Mouse (Mus musculus) brain, embryonic 14.5 days (tissue): ENCODE data around the gene Atp5g3.

Experiments used
- CTCF ChIP-seq: fragments of 200-500 bp; IDR thresholded peaks from 2 replicates; pipeline ENCODE4 v1.5.1; 2012; ENCODE audit warnings: inconsistent platforms, mild to moderate bottlenecking, moderate library complexity, borderline replicate concordance; ENCODE audit not compliant: insufficient read depth, insufficient read length; ENCODE audit errors: extremely low read depth
- POLR2A ChIP-seq: fragments of 200-500 bp; IDR thresholded peaks from 2 replicates; pipeline ENCODE4 v1.6.1; 2012; ENCODE audit warnings: mild to moderate bottlenecking, inconsistent platforms, borderline replicate concordance; ENCODE audit not compliant: poor library complexity, insufficient read depth, insufficient read length, severe bottlenecking; ENCODE audit errors: extremely low read depth

DNA sequence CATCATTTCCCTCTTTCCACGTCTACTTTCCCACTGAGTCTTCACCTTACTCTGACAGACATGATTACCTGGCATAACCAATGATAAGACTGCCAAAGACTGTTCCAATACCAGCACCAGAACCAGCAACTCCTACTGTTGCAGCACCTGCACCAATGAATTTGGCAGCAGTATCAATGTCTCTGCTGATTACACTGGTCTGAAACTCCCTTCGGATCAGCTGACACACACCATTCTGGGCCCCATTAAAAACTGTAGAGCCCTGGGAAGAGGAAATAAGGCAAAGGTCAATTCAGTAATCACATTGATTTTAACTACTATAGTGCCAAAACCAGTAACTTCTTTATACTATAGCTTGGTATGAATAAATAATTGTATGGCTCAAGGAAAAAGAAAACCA lies 2.0 kb downstream of the Atp5g3 start:
- TF ChIP-seq CTCF (no peak), POLR2A (no peak)
